Mouse (Mus musculus): ENCODE data around the gene Zc3h4.

GRCm38 (mm10) chr7:16401991-16402431, 1.3 kb downstream of the Zc3h4 start:
- TF ChIP-seq CTCF (IDR thresholded peaks at IDR 0.05; ENCODE audit: control insufficient read depth, insufficient read depth, low read length) (no peak), POLR2A (IDR thresholded peaks at IDR 0.05; ENCODE audit: borderline replicate concordance, control insufficient read depth, low read depth, low read length) (peak; percentile 91)
